Mouse (Mus musculus) right cerebral cortex, adult 2 months (tissue): ENCODE results near the gene Amn1.
"Not testable (repeated sequence)": the region's sequence is repeated elsewhere in the genome, so short reads cannot be mapped to it uniquely, and the experiment has no call there.

Experiments used
- DNase-seq, 2 experiments: peaks; one replicate each; pipeline ENCODE4 v3.0.0; 2021 to 2022; ENCODE audit warnings: low spot score in 2 of 2

The Amn1 gene

DNA sequence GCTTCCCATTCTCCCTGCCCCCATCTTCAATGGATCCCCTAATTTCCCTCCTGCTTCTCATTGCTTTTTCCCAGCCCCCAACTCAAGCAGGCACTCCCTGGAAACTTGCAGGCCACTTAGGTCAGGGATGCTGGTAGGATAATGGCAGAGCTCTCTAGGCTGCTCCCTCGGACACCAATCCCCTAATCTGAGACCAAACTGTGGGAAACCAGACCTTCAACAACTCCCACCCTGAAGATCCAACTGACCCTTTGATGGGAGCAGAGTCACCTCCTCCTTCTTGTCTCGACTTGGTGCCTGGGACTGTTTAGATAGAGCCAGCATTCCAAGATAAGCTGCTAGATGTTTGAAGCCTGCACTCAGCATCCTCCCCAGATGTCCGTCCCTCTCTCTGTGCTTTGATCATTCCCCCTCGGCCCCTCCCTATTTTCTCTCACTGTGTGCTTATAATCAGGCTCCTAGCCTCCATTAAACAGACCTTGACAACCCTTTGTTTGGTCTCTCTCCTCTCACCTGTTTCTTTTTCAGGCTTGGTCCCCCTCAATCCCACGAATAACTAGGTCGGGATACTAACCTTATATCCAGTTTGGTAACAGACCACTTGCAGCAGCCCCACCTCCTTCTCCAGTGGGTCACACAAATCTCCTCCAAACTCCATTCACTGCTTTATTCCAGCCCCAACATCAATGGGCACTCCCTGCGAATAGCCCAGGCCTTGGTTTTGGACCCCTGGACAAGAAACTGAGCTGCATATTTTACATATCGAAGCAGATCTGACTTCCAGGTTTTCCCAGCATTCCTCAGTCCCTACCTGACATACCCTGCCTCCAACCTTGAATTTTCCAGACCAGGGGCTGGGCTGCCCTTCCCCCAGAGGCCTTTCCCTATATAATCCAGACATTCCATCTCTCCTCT lies 34.1 kb downstream of the Amn1 start:
- DNase-seq = no peak

DNA sequence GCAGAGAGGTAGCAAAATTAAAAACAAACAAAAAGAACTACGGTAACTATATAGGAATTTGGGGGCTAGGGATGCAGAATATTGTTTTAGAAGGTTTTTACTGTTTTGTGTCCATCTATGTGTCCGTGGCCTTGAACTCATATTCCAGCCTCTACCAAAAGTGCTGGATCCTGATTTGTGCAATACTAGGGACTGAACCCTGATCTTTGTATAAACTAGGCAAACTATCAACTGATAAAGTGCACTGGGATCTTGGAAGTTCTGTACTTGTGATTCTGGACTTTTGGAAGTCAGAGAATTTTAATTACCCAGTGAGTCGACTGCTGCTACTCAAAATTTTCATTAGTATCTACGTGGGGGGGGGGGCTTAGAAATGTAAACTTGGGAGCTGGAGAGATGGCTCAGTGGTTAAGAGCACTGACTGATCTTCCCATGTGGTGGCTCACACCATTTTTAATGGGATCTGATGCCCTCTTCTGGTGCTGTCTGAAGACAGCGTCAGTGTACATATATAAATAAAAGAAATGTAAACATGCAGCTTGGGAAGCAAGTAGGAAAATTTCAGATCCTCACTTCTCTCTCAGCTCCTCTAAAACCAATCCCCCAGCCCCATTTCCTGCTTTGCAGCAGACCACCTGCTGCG lies 34.9 kb downstream of the Amn1 start:
- no peak for DNase-seq

DNA sequence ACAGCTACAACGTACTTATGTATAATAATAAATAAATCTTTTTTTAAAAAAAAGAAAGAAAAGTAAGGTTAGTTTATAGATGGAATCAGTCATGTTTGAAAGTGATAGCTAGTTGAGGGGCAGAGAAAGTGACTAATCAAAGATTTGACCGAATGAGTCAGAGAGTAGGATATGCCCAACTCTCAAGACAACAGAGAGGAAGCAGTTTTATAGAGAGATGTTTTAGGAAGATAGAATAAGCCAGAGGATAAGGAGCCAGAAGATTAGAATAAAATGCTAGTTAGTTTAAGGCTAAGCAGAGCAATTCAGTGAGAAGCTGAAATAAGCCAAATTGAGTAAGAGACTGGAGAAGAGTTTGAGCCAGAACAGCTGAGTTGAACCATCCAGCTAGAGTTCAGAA lies 36.4 kb downstream of the Amn1 start:
- DNase-seq = no peak

DNA sequence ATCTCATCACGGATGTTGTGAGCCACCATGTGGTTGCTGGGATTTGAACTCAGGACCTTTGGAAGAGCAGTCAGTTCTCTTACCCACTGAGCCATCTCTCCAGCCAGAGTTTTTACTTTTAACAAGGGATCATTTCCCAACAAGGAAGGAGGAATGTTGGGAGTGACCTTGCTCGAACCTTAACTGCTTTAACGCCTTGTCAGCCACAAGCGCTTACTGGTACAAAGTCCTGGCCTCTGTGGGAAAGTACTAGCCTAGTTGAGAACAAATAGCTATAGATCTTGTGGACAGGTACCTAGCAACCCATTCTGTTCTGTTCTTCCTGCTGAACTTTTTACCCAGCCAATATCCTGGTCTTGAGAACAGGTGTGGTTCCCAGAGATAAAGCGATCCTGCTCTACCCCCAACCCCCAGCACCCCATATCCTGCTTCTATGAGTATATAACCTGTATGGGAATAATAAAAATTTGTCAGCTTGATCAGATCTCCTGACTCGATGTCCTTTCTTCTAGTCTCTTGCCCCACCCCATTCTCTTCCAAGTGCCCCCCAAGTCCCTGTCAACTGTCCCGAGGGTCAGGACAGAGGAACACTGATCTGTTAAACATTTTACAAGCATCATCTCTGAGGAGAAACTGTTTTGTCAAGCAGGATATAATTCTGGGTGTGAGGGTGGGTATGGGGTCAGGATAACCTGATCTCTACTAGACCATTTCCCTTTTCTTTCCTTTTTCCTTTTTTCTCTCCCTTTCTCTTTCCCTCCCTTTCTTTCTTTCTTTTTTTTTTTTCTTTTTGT lies 39.9 kb downstream of the Amn1 start:
- DNase-seq = no peak

DNA sequence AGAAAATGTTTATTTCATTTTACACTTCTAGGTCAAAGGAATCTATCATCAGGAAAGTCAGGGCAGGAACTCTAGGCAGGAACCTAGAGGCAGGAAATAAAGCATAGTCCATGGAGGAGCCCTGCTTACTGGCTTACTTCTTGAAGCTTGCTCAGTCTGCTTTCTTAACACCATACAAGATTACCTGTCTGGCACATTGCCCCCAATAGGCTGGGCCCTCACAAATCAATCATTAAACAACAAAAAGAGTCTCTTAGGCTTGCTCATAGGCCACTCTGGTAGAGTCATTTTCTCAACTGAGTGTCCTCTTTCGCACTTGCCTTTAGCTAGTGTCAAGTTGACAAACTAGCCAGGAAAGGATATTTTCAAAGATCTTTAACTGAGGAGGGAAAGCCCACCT lies 43.4 kb downstream of the Amn1 start:
- no peak for DNase-seq

DNA sequence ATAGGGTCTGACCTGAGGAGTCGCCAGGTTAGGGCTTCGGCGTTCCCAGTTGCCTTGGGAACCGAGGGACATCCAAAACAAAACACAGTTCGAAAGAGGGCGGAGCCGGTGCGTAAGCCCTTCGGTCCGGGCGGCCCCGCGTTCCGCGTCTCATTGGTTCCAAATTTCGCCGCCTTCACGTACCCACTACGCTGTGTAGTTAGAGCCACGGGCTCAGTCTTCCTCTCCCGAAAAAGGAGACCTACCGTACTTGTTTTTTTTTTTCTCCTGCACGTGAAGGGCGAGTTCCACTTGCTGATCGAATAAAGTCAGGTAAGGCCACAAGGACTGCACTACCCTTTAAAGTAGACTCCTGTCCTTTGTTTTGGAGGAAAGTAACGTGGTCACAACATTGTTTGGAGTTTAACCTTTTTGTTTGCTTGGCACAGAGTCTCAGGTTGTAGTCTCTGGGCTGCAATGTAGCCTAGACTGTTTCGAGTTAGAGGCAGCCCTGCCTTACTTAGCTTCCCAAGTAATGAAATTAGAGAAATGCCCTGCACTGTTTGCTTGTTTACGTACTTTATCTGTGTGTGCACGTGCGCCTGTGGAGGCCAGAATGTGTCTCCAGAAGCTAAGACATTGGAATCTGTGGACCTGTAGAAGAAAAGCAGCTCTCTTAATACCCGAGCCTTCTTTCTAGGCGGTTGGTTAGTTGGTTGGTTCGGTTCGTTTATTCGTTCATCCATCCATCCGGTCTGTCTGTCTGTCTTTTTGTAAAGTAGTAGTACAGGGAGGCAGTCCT lies 46.9 kb downstream of the Amn1 start:
- peak; percentile 73 to 75 for DNase-seq

DNA sequence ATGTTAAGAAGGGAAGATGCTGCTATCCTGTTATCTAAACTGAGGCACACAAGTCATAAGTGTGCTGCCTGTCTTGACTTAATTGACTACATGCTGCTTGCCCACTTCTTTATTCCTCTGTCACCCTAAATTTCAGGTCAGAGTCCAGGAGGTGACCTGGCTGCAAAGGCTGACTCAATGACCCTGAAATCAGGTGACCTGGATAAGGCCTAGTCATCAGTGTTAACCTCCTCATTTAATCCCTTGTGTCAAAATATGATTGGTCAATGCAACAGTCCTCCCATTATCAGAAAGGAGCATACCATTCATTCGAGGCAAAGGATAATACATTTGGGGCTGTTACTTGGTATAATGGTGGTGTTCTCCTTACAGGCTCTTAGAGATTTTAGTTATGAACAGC lies 49.0 kb downstream of the Amn1 start, which contains the start of gene Etfbkmt:
Etfbkmt (plus strand) TSS at position 379 of the 400 bp plus-strand sequence.
- DNase-seq = no peak

DNA sequence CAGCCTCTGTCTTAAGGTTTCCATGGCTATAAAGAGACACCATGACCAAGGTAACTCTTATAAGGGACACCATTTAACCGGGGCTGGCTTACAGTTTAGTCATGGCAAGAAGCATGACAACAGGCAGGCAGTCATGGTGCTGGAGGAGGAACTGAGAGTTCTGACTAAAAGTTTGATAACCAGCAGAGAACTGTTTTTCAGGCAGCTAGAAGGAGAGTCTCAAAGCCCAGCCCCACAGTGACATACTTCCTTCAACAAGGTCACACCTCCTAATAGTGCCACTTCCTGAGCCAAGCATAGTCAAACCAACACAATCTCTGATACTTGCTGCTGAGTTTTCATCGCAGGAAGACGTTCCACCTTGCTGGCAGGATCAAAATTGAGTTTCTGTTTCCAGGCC lies 49.5 kb downstream of the Amn1 start:
- DNase-seq = no peak

DNA sequence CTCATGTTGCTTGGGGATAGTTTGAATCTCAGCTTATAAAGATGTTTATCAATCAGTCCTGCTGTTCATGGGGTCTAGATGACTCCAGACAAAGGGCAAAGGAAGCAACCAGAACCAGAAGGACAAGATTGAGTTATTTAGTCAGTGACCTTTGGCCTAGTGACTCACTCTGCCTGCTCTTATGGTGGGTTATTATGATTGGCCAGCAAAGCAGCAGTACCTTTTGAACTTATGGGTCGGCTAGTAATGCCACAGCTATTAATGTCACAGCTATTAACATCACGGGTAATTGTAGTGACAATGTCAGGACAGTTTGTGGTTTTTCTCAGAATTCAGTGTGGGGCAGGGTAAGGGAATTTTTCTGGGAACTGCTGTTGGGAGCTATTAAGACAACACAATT lies 50.6 kb downstream of the Amn1 start:
- DNase-seq = no peak

DNA sequence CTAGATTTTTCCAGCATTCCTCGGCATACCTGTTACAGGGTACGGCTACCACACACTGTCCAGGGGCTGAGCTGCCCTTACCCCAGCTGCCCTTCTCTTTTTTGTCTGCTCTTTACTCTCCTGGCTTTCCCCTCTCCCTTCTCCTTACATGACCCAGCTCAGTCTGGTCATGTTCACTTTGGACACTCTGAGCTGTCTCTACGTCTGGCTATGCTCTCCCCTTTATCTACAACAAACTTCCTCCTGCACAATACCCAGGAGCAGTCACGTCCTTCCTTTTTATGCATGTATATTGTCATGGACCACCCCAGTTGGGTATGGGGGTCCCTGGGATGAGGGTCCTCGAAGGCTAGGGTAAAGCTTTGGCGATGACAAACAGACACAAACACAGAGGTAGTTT lies 52.9 kb downstream of the Amn1 start:
- DNase-seq = no peak

DNA sequence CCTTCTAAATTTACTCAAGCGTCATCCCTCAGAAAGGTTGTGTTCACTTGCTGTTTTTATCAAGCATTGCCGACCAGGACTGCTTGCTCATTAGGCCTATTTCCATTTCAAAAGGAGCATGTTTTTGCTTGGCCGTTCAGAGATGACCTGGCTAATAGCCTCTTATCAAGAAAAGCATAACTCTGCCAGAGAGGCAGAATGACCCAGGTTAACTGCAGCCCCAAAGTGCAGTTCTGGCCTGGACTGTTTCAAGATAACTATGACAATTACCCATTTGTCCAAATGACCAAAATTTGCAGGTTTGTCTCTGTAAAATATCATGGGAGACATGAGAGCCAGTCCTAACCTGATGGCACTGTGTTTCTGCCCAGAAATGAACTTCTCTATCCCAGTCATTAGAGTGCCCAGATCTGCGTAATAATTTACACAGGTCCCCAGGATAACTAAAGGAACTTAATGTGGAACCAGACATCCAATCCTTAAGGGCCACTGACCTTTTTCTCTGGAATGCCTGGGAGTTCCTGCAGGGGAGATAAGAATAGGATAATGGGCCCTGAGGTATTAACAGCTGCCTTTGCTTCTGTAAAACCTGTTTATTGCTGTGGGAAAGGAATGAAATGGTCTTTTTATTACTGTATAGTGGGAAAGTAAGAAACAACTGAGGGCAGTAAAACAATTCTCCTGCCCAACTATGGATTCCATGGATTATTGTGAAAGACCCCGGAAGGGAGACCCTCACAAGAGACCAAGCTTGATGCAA lies 53.9 kb downstream of the Amn1 start:
- DNase-seq = no peak

DNA sequence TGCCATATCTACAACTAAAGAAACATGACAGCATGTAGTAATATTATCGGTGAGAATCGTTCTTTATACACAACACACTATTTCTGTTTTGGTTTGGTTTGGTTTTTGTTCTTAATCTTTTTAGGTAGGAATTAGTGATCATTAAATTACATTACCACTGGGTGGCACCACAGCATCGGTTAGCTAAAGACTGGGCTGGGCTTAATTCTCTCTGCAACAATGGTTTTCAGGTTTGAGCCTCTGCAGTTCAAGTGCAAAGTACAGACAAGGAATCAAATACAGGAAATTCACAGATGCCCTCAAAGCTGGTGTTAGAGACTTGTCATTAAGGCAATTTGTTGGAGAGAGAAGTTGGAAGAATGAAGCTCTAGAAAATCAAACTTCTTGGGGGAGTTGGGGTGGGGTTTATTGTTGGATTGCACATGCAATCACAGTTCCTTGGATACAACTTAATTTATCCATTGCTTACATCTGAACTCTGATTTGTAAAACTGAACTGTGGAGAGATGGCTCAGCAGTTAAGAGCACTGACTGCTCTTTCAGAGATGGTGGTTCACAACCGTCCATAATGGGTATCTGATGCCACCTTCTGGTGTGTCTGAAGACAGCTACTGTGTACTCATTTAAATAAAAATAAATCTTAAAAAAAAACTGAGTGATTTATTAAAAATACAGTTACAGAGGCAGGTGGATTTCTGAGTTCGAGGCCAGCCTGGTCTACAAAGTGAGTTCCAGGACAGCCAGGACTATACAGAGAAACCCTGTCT lies 56.0 kb downstream of the Amn1 start:
- peak in 1 of 2 experiments; percentile 23 for DNase-seq

DNA sequence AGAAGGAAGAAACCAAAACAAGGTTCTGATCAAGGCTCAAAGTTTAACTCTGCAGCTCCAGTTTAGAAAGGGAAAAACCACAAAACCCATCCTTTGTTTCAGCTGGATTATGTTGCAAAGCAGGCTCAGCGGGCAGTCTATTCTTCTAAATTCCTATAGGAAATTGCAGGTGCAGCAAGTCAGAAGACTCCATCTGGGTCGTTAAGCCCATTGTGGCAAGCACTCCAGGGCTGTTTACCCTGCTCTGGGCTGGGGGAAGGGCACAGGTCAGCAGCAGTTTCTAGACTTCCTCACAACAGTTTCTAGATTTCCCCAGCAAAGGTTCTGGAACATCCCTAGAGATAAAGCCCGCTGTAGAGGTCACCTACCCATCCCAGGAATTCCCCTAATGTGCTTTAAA lies 57.4 kb downstream of the Amn1 start:
- no peak for DNase-seq

DNA sequence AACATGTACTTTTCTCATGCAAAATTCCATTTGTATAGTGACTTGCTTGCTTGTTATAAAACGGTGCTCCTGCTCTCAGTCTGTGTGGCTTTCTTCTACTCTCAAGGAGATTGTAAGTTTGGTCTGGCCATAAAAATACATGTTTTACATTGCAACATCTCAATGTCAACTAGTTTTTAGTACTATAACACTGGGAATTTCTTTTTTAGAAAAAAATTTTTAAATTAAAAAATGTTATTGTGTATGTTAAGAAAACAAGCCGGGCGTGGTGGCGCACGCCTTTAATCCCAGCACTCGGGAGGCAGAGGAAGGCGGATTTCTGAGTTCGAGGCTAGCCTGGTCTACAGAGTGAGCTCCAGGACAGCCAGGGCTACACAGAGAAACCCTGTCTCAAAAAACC lies 58.6 kb downstream of the Amn1 start, which contains the start of gene Gm10203:
Gm10203 (plus strand) TSS at position 301 of the 400 bp plus-strand sequence.
- not testable (repeated sequence) for DNase-seq

DNA sequence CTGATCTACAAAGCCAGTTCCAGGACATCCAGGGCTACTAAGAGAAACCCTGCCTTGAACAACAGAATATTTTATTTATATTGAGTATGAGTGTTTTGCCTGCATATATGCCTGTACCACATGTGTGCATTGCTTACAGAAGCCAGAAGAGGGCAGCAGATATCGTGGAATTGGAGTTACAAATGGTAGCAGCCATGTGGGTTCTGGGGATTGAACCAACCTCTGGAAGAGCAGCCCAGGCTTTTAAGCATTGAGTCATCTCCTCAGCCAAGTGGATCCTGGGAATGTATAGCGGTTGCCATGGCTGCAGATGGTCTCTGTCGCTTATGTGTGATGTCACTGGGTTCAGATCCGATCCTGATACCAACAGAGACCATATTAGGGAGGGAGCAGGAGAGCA lies 61.8 kb downstream of the Amn1 start:
- peak in 1 of 2 experiments; percentile 28 for DNase-seq

DNA sequence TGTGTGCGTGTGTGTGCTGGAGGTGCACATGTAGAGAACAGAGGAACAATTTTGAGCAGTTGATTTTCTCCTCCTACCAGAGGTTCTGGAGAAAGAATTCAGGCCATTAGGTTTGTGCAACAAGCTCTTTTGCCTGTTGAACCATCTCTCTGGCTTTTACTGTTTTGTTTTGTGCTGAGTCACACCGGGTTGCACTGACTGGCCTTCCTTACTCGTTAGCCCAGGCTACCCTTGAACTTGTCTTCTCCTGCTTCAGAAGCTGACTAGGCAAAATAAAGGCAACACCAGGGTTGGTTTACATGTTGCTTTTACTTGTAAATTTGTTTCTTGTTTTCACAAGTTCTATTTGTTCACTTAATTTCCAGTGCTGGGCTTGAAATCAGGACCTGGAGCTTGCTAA lies 65.5 kb downstream of the Amn1 start:
- DNase-seq = no peak

DNA sequence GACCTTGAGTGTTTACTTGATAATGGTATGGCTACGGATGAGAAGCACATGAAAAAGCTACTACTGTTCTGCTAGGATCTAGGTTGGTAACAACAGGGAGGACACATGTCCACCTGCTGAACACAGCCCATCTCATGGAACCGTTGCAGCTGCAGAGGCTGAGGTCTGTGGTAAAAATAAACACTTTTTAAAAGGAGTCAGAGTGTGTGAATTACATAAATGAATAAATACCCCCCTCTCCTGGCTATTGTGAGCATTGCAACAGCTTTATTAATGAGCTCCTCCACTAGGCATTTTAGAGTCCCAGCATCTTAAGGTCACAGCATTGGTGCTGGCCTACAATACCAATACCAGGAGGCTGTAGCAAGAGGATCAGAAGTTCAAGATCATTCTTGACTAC lies 68.7 kb downstream of the Amn1 start:
- peak; percentile 54 to 81 for DNase-seq

DNA sequence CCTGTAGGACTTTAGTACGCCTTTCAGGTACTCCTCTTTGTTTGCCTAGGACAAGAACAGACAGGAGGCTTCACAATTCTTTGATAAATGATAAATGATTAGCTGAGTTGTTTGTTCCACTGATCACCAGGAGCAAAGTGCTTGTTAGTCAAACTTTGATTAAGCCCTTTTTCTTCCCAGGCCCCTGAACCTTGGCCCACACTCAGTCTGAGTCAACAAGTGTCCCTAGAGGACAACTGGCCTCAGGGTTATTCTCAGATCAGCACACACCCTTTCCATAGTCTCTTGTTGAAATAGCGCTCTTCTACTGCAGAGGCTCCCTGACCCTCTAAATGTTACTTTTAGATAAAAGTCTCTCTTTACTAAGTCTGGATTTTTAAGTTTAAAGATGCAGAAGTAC lies 69.6 kb downstream of the Amn1 start:
- DNase-seq = no peak

DNA sequence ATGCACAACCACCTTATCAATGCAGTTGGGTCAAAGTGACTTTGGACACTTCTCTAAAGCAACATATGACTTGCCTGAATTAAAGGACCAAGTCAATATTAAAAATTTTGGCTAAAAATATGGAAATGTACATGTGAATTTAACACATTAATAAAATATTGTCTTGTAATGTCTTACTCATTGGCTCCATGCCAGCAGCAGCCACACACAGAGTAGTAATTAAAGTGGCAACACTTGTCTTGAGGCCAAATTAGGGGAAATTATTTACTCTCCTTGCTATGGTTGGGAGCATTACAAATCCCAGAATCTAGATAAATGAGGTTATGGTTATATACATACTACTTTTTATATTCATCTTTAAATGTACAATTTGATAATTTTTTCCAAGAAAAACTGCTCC lies 71.5 kb downstream of the Amn1 start:
- DNase-seq = no peak

DNA sequence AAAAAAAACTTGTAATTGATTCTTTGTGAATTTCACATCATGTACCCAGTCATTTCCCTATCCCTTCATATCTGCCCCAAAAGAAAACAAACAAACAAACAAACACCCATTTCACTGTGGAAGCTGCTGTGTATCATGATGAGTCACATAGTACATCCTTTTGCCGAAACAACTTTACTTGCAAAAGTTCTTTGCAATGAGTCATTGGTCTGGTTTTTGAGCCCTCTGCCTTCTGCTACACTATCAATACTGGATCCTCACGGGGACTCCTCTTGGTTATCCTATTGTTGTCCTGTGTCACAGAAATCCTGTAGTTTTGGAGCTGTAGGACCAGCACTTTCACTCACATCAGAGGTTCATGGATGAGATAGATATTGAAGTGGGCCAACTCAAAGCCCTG lies 79.6 kb downstream of the Amn1 start:
- DNase-seq = no peak
